Mouse (Mus musculus): ENCODE measurements around the gene Atp5g2. TPM values are rescaled to one million over a fixed set of nuclear protein-coding genes. Genes with fewer than 3 reads are reported as not detected.

The Atp5g2 gene
- 56.8 and 62.4 TPM in 2 replicates for polyA plus RNA-seq (2015; fragmentation: Nextera tagmentation; extraction: Ambion mirVana)

GRCm38 (mm10) chr15:102672215-102673071 is at the start of gene Atp5g2:
Atp5g2 (minus strand) TSS chr15:102672352.
- Histone ChIP-seq H3K9me3 (no peaks in the 10 kb centered on the region), H3K36me3 (peaks cover 1% of the 10 kb centered on the region; the same call in 1 of the 2 replicates), H3K4me1 (peaks cover 40% of the 10 kb centered on the region), H3K27ac (replicated peaks) (peak within 1 kb of the TSS; percentile 98), H3K9ac (replicated peaks) (peak within 1 kb of the TSS; percentile 78), H3K4me2 (replicated peaks) (peak within 1 kb of the TSS; percentile 73), H3K27me3 (no peaks in the 10 kb centered on the region), H3K4me3 (peak within 1 kb of the TSS; percentile 75)
- ATAC-seq (replicated peaks) = no peak
- 2% methylated on average over 37 of the region's 37 CpGs for WGBS

- H3K4me1 ChIP-seq = peaks cover 21% of the 10 kb centered on the region
- H3K4me3 ChIP-seq = peak overlapping the region; percentile 85
- H3K9me3 ChIP-seq = no peaks in the 10 kb centered on the region
- WGBS = 21% methylated on average over 14 of the region's 14 CpGs
- no peaks in the 10 kb centered on the region for H3K27me3 ChIP-seq
- peak; percentile 4 for ATAC-seq (replicated peaks)
- H3K36me3 ChIP-seq = peaks cover 24% of the 10 kb centered on the region
- peak overlapping the region; percentile 31; the same call in 1 of the 2 replicates for H3K27ac ChIP-seq (replicated peaks)
- H3K9ac ChIP-seq (replicated peaks) = peak overlapping the region; percentile 68
- H3K4me2 ChIP-seq (replicated peaks) = peak overlapping the region; percentile 56
Measured at GRCm38 (mm10) chr15:102721016-102721898, 49.1 kb upstream of the Atp5g2 start.

GRCm38 (mm10) chr15:102716132-102716531 is 44.0 kb upstream of the Atp5g2 start:
- Histone ChIP-seq H3K4me2 (replicated peaks) (no peak overlapping the region), H3K36me3 (peaks cover 71% of the 10 kb centered on the region), H3K27me3 (no peaks in the 10 kb centered on the region), H3K9me3 (no peaks in the 10 kb centered on the region), H3K27ac (replicated peaks) (no peak overlapping the region), H3K4me3 (no peak overlapping the region), H3K4me1 (peaks cover 9% of the 10 kb centered on the region), H3K9ac (replicated peaks) (no peak overlapping the region)
- WGBS = 64% methylated on average over 12 of the region's 12 CpGs
- ATAC-seq (replicated peaks) = no peak

GRCm38 (mm10) chr15:102707736-102708269 is 35.7 kb upstream of the Atp5g2 start:
- WGBS = 60% methylated on average over 6 of the region's 6 CpGs
- ATAC-seq (replicated peaks) = no peak
- Histone ChIP-seq H3K36me3 (peaks cover 62% of the 10 kb centered on the region), H3K4me1 (peaks cover 26% of the 10 kb centered on the region), H3K4me3 (no peak overlapping the region), H3K4me2 (replicated peaks) (no peak overlapping the region), H3K9me3 (no peaks in the 10 kb centered on the region), H3K9ac (replicated peaks) (no peak overlapping the region), H3K27me3 (no peaks in the 10 kb centered on the region), H3K27ac (replicated peaks) (peak overlapping the region; percentile 54)

GRCm38 (mm10) chr15:102705923-102706503 is 33.9 kb upstream of the Atp5g2 start:
- H3K4me3 ChIP-seq = no peak overlapping the region
- peak; percentile 12; the same call in 1 of the 2 replicates for ATAC-seq (replicated peaks)
- no peak overlapping the region for H3K4me2 ChIP-seq (replicated peaks)
- H3K36me3 ChIP-seq = peaks cover 44% of the 10 kb centered on the region
- H3K4me1 ChIP-seq = peaks cover 26% of the 10 kb centered on the region
- 63% methylated on average over 7 of the region's 7 CpGs for WGBS
- no peaks in the 10 kb centered on the region for H3K27me3 ChIP-seq
- H3K9ac ChIP-seq (replicated peaks) = 0 out of 2 replicates have a peak overlapping the region, but pooled peaks have one; percentile 9
- peak overlapping the region; percentile 85 for H3K27ac ChIP-seq (replicated peaks)
- no peaks in the 10 kb centered on the region for H3K9me3 ChIP-seq

GRCm38 (mm10) chr15:102705226-102705894 is 33.2 kb upstream of the Atp5g2 start:
- WGBS = 23% methylated on average over 9 of the region's 9 CpGs
- Histone ChIP-seq H3K36me3 (peaks cover 38% of the 10 kb centered on the region), H3K4me2 (replicated peaks) (no peak overlapping the region), H3K27ac (replicated peaks) (peak overlapping the region; percentile 85), H3K27me3 (no peaks in the 10 kb centered on the region), H3K9me3 (no peaks in the 10 kb centered on the region), H3K4me3 (no peak overlapping the region), H3K4me1 (peaks cover 26% of the 10 kb centered on the region), H3K9ac (replicated peaks) (no peak overlapping the region)
- peak; percentile 74 for ATAC-seq (replicated peaks)

- WGBS = 69% methylated on average over 5 of the region's 5 CpGs
- ATAC-seq (replicated peaks) = peak; percentile 41; the same call in 1 of the 2 replicates
- H3K27ac ChIP-seq (replicated peaks) = peak overlapping the region; percentile 85
Measured at GRCm38 (mm10) chr15:102704806-102705205, 32.7 kb upstream of the Atp5g2 start.

GRCm38 (mm10) chr15:102702972-102703371 is 30.8 kb upstream of the Atp5g2 start:
- Histone ChIP-seq H3K9me3 (no peaks in the 10 kb centered on the region), H3K4me1 (peaks cover 27% of the 10 kb centered on the region), H3K4me2 (replicated peaks) (no peak overlapping the region), H3K27me3 (peaks cover 6% of the 10 kb centered on the region), H3K4me3 (no peak overlapping the region), H3K9ac (replicated peaks) (no peak overlapping the region), H3K27ac (replicated peaks) (no peak overlapping the region), H3K36me3 (peaks cover 15% of the 10 kb centered on the region)
- 91% methylated on average over 3 of the region's 3 CpGs for WGBS
- ATAC-seq (replicated peaks) = no peak

More at GRCm38 (mm10) chr15:102704806-102705205, 32.7 kb upstream of the Atp5g2 start:
- Histone ChIP-seq H3K9ac (replicated peaks) (no peak overlapping the region), H3K9me3 (no peaks in the 10 kb centered on the region), H3K36me3 (peaks cover 33% of the 10 kb centered on the region), H3K4me3 (no peak overlapping the region), H3K27me3 (no peaks in the 10 kb centered on the region), H3K4me2 (replicated peaks) (no peak overlapping the region), H3K4me1 (peaks cover 26% of the 10 kb centered on the region)

- Histone ChIP-seq H3K9ac (replicated peaks) (no peak overlapping the region), H3K9me3 (no peaks in the 10 kb centered on the region), H3K4me1 (peaks cover 24% of the 10 kb centered on the region), H3K27ac (replicated peaks) (no peak overlapping the region), H3K4me2 (replicated peaks) (no peak overlapping the region), H3K4me3 (no peak overlapping the region), H3K27me3 (peaks cover 47% of the 10 kb centered on the region), H3K36me3 (no peaks in the 10 kb centered on the region)
- WGBS = 1% methylated on average over 11 of the region's 11 CpGs
- peak; percentile 29; the same call in 1 of the 2 replicates for ATAC-seq (replicated peaks)
Measured at GRCm38 (mm10) chr15:102698193-102698592, 26.0 kb upstream of the Atp5g2 start.

- 44% methylated on average over 3 of the region's 3 CpGs for WGBS
- Histone ChIP-seq H3K27me3 (peaks cover 47% of the 10 kb centered on the region), H3K9me3 (no peaks in the 10 kb centered on the region), H3K4me2 (replicated peaks) (no peak overlapping the region), H3K9ac (replicated peaks) (no peak overlapping the region), H3K36me3 (no peaks in the 10 kb centered on the region), H3K4me1 (peaks cover 37% of the 10 kb centered on the region), H3K4me3 (no peak overlapping the region), H3K27ac (replicated peaks) (no peak overlapping the region)
- ATAC-seq (replicated peaks) = no peak
Measured at GRCm38 (mm10) chr15:102696899-102697298, 24.7 kb upstream of the Atp5g2 start.

- Histone ChIP-seq H3K9ac (replicated peaks) (peak overlapping the region; percentile 58; the same call in 1 of the 2 replicates), H3K4me1 (peaks cover 39% of the 10 kb centered on the region), H3K9me3 (no peaks in the 10 kb centered on the region), H3K4me2 (replicated peaks) (peak overlapping the region; percentile 78), H3K27ac (replicated peaks) (peak overlapping the region; percentile 85), H3K4me3 (peak overlapping the region; percentile 51), H3K36me3 (no peaks in the 10 kb centered on the region), H3K27me3 (peaks cover 43% of the 10 kb centered on the region)
- 0% methylated on average over 11 of the region's 11 CpGs for WGBS
- peak; percentile 66 for ATAC-seq (replicated peaks)
Measured at GRCm38 (mm10) chr15:102693600-102693999, 21.4 kb upstream of the Atp5g2 start.

Data from forebrain, embryonic 15.5 days (tissue).